Mouse (Mus musculus) telencephalon, adult 2 months (tissue): ENCODE measurements around the gene Rbck1.
"Not testable (repeated sequence)": the region's sequence is repeated elsewhere in the genome, so short reads cannot be mapped to it uniquely, and the experiment has no call there.

Experiments used
- DNase-seq: peaks from one replicate; pipeline ENCODE4 v3.0.0-alpha.2; 2011; ENCODE audit warnings: low read depth, low spot score

Gene Rbck1

GRCm38 (mm10) chr2:152302862-152303261 is 29.6 kb downstream of the Rbck1 start:
- peak; percentile 40 for DNase-seq

DNA sequence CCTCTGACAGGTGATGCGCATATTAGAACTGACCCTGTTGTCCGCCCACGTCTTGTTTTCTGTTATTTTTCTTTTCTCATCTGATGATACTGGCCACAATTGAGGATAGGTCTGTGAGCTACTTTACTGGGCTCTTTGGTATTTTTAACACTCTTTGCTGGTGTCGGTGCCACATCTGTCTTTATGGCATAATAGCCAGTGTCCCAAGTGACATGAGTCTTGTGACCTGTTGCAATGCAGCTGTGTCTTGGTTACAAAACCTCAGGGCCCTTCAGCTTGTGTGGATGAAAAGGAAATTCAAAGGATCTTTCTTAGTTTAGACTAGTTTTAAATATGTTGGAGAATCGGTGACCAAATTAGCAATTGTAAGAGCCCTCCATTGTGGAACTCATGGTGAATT is 37.9 kb downstream of the Rbck1 start:
- DNase-seq, result no peak

- DNase-seq, result peak; percentile 78
Measured at GRCm38 (mm10) chr2:152293727-152294475, 38.6 kb downstream of the Rbck1 start, which contains the start of gene Tbc1d20. Gene Tbc1d20, plus strand, starts transcription at chr2:152293828.

DNA sequence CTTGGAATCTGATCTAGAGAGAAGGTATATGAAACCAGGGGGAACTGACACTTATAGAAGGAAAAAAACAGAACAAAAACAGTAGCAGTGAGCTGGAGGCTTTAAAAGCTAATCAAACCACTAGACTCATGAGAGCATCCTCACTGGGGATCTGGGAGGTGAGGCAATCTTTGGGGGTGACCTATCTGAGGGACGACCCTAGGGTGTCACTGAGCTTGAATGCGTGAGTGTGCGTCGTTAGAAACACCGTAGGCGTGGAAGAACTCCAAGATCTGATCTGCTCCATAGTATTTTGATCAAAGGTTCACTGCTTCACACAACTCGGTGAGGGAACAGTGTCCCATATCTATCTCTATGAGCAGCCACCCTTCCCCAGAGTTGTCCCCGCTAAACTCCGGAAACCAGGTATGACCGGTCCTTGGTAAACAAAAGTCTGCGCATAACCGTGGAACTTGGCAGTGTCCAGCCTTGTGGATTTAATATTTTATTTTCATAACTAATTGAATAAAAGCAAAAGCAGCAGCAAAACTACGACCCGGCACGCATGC is 39.2 kb downstream of the Rbck1 start:
- no peak for DNase-seq

DNA sequence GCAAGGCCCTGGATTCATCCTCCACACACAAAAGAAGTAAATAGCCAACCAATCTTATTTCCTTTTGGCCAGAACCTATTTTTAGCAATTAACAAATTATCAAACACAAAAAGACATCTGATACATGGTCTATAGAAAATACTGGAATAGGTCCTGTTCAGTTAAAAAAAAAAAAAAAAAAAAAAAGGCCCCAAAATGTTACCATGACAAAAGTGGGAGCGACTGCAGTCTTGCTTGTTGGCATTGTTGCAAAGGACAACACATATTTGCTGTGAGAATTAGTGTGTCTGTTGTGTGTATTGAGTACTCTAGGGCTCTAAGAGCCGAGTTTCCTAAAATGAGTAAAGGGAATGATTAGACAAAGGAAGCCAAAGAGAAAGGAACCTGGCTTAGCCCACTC is 40.0 kb downstream of the Rbck1 start:
- no peak for DNase-seq

- not testable (repeated sequence) for DNase-seq
Measured at GRCm38 (mm10) chr2:152289623-152290022, 42.8 kb downstream of the Rbck1 start.

GRCm38 (mm10) chr2:152288046-152288445 is 44.4 kb downstream of the Rbck1 start:
- no peak for DNase-seq

GRCm38 (mm10) chr2:152287560-152287959 is 44.9 kb downstream of the Rbck1 start:
- no peak for DNase-seq

GRCm38 (mm10) chr2:152281407-152281806 is 51.0 kb downstream of the Rbck1 start:
- DNase-seq, result no peak

GRCm38 (mm10) chr2:152273639-152274038 is 58.8 kb downstream of the Rbck1 start:
- no peak for DNase-seq
